8 mouse cellular contexts compared by ENCODE assay signal in genomic region chr17:46680760-46681373, GRCm38 (mm10). TPM values are rescaled to one million over a fixed set of nuclear protein-coding genes. Genes with fewer than 3 reads are reported as not detected.
DNase-seq lines count a peak whose midpoint lies in the region; ATAC-seq and TF ChIP-seq lines count a peak whose summit lies in the region.

Gene Klhdc3, minus strand, starts transcription at chr17:46680914.

- peak within 1 kb of the TSS; percentile 84 for H3K9ac ChIP-seq in heart, embryonic 12.5 days
- peak within 1 kb of the TSS; percentile 66 for H3K9ac ChIP-seq in kidney, postnatal 0 days (ENCODE audit: low read depth, low read length)
- peak within 1 kb of the TSS; percentile 70 for H3K9ac ChIP-seq in liver, embryonic 11.5 days (ENCODE audit: low read depth, low read length)
- peak within 1 kb of the TSS; percentile 64 for H3K9ac ChIP-seq in stomach, embryonic 14.5 days (replicated peaks; ENCODE audit: low read depth, low read length)

- peak within 1 kb of the TSS; percentile 81 for H3K4me3 ChIP-seq in heart, embryonic 12.5 days
- peak within 1 kb of the TSS; percentile 57 for H3K4me3 ChIP-seq in kidney, postnatal 0 days (replicated peaks; ENCODE audit: low read depth, low read length)
- H3K4me3 ChIP-seq in liver, embryonic 11.5 days (ENCODE audit: low read depth, low read length), result peak within 1 kb of the TSS; percentile 70
- H3K4me3 ChIP-seq in stomach, embryonic 14.5 days (ENCODE audit: low read depth, low read length), result peak within 1 kb of the TSS; percentile 89

- peak; percentile 95 for ATAC-seq in erythroid progenitor cell, adult 5-6 weeks (replicated peaks; ENCODE audit: low FRiP score, poor library complexity, severe bottlenecking)
- ATAC-seq in heart, embryonic 12.5 days (ENCODE audit: insufficient number of reproducible peaks, low FRiP score), result peak; percentile 98
- peak; percentile 97 for ATAC-seq in kidney, postnatal 0 days (replicated peaks; ENCODE audit: low FRiP score, low read depth)
- peak; percentile 98 for ATAC-seq in liver, embryonic 11.5 days (replicated peaks; ENCODE audit: low FRiP score)
- ATAC-seq in stomach, embryonic 14.5 days (ENCODE audit: insufficient number of reproducible peaks, insufficient read depth, low FRiP score, low read depth), result peak; percentile 98

- peak within 1 kb of the TSS; percentile 94 for H3K27ac ChIP-seq in heart, embryonic 12.5 days (ENCODE audit: poor library complexity, severe bottlenecking)
- H3K27ac ChIP-seq in kidney, postnatal 0 days, result peak within 1 kb of the TSS; percentile 78
- H3K27ac ChIP-seq in liver, embryonic 11.5 days (ENCODE audit: low read depth, low read length), result peak within 1 kb of the TSS; percentile 79
- H3K27ac ChIP-seq in stomach, embryonic 14.5 days (ENCODE audit: low read length), result peak within 1 kb of the TSS; percentile 89

- peak; percentile 98 for DNase-seq in CD4-positive helper T cell, adult 2 months (ENCODE audit: low read depth, low spot score)
- DNase-seq in brain, embryonic 18.5 days (ENCODE audit: low read depth, low spot score), result peak; percentile 98
- DNase-seq in kidney, postnatal 0 days (ENCODE audit: low spot score), result peak; percentile 100
- DNase-seq in liver, embryonic 11.5 days (ENCODE audit: low spot score), result peak; percentile 100
- peak; percentile 98 for DNase-seq in naive thymus-derived CD4-positive, alpha-beta T cell, adult 2 months (ENCODE audit: low read depth)

- no peaks in the 10 kb centered on the region for H3K27me3 ChIP-seq in heart, embryonic 12.5 days (replicated peaks)
- no peaks in the 10 kb centered on the region for H3K27me3 ChIP-seq in kidney, postnatal 0 days (ENCODE audit: insufficient read depth, low read length)
- no peaks in the 10 kb centered on the region for H3K27me3 ChIP-seq in liver, embryonic 11.5 days (replicated peaks; ENCODE audit: control insufficient read depth, insufficient read depth, low read length)
- H3K27me3 ChIP-seq in stomach, embryonic 14.5 days (ENCODE audit: control insufficient read depth, insufficient read depth, low read length), result no peaks in the 10 kb centered on the region

- H3K36me3 ChIP-seq in heart, embryonic 12.5 days, result peaks cover 60% of the 10 kb centered on the region
- H3K36me3 ChIP-seq in kidney, postnatal 0 days (ENCODE audit: insufficient read depth, low read length), result peaks cover 43% of the 10 kb centered on the region
- H3K36me3 ChIP-seq in liver, embryonic 11.5 days (ENCODE audit: control insufficient read depth, insufficient read depth, low read length), result peaks cover 41% of the 10 kb centered on the region
- H3K36me3 ChIP-seq in stomach, embryonic 14.5 days (ENCODE audit: control insufficient read depth, insufficient read depth, low read length), result peaks cover 53% of the 10 kb centered on the region

- no peak for TF ChIP-seq CTCF in kidney, postnatal 0 days (IDR thresholded peaks at IDR 0.05; ENCODE audit: low read depth)

- WGBS in heart, embryonic 12.5 days, result under 1% methylated on average over 49 of the region's 49 CpGs
- WGBS in kidney, postnatal 0 days, result under 1% methylated on average over 49 of the region's 49 CpGs
- under 1% methylated on average over 49 of the region's 49 CpGs for WGBS in liver, embryonic 11.5 days
- under 1% methylated on average over 49 of the region's 49 CpGs for WGBS in stomach, embryonic 14.5 days

- H3K4me1 ChIP-seq in heart, embryonic 12.5 days (replicated peaks), result peaks cover 38% of the 10 kb centered on the region
- H3K4me1 ChIP-seq in kidney, postnatal 0 days (replicated peaks; ENCODE audit: insufficient read depth, low read length), result peaks cover 22% of the 10 kb centered on the region; the same call in 1 of the 2 replicates
- H3K4me1 ChIP-seq in liver, embryonic 11.5 days (replicated peaks; ENCODE audit: control insufficient read depth, insufficient read depth, low read length), result peaks cover 23% of the 10 kb centered on the region
- peaks cover 24% of the 10 kb centered on the region for H3K4me1 ChIP-seq in stomach, embryonic 14.5 days (ENCODE audit: control insufficient read depth, insufficient read depth, low read length)

- no peaks in the 10 kb centered on the region for H3K9me3 ChIP-seq in heart, embryonic 12.5 days (replicated peaks)
- no peaks in the 10 kb centered on the region for H3K9me3 ChIP-seq in kidney, postnatal 0 days (replicated peaks; ENCODE audit: low read length)
- H3K9me3 ChIP-seq in liver, embryonic 11.5 days (ENCODE audit: control insufficient read depth, low read length), result no peaks in the 10 kb centered on the region
- H3K9me3 ChIP-seq in stomach, embryonic 14.5 days (ENCODE audit: control insufficient read depth, low read depth, low read length), result no peaks in the 10 kb centered on the region

- H3K4me2 ChIP-seq in heart, embryonic 12.5 days, result peak within 1 kb of the TSS; percentile 92
- peak within 1 kb of the TSS; percentile 73 for H3K4me2 ChIP-seq in kidney, postnatal 0 days (ENCODE audit: low read length)
- peak within 1 kb of the TSS; percentile 97 for H3K4me2 ChIP-seq in liver, embryonic 11.5 days
- peak within 1 kb of the TSS; percentile 92 for H3K4me2 ChIP-seq in stomach, embryonic 14.5 days (replicated peaks; ENCODE audit: low read depth, low read length)

RNA-seq across cellular contexts. Expression of gene Klhdc3, which starts in this region (rescaled TPM):
- total RNA-seq in erythroid progenitor cell, adult 5-6 weeks (2015; ENCODE audit: low replicate concordance), result 16.9 and 23.1 TPM in 2 replicates
- 5.1 and 17.2 TPM in 2 replicates for total RNA-seq in erythroid progenitor cell, adult 5-6 weeks (2017; ENCODE audit: low replicate concordance)
- 149 and 155 TPM in 2 replicates for polyA plus RNA-seq in heart, embryonic 12.5 days (2016; fragmentation: Nextera tagmentation; extraction: Ambion mirVana)
- 104 and 114 TPM in 2 replicates for polyA plus RNA-seq in kidney, postnatal 0 days (2015; fragmentation: Nextera tagmentation; extraction: Ambion mirVana)
- 121 and 128 TPM in 2 replicates for polyA plus RNA-seq in liver, embryonic 11.5 days (2014; fragmentation: Nextera tagmentation; extraction: Ambion mirVana)
- 101 and 105 TPM in 2 replicates for polyA plus RNA-seq in stomach, embryonic 14.5 days (2014; fragmentation: Nextera tagmentation; extraction: Ambion mirVana)

Comparison
In these comparisons a context has a peak if more than half of its experiments do, and no peak if none do; other contexts are left out.
1. Peak in every context shown above with its lines: DNase-seq, ATAC-seq, H3K4me3 ChIP-seq and H3K27ac ChIP-seq.